Mouse (Mus musculus): Measurements from ENCODE around the gene Mpv17l. TPM values are rescaled to one million over a fixed set of nuclear protein-coding genes. Genes with fewer than 3 reads are reported as not detected.
"Not testable (repeated sequence)": the region's sequence is repeated elsewhere in the genome, so short reads cannot be mapped to it uniquely, and the experiment has no call there.

The Mpv17l gene
- total RNA-seq (2015) (0.32 and 1.7 TPM in 2 replicates), total RNA-seq (2017) (0.33 and 2.0 TPM in 2 replicates)

DNA sequence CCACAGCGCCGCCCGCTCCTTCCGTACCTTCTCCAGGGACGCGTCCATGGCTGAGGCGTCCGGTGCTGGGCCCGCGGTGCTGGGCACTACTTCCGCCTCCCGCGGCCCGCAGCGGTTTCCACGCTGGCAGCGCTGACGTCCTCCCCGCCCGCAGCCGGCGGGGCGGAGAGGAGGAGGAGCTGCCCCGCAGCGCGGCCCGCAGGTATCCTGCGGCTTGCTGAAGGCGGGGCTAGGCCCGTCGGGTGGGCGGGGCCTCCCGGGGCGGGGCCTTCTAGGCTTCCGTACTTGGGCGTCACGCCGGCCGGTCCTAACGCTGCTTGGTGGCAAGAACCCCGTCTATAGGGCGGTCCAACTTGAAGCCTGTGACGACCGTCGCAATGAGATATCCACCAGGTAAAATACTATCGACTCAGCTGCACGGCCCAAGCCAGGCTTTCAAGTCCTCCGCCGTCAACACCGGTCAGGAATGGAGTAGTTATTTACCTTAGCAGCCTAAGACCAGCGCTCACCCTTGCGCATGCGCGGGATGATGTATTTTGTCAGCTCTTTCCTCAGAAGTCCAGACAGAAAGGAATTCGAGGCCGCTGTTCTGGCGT lies at the start of gene Mpv17l, which contains the start of gene Pdxdc1:
Gene Mpv17l, plus strand, starts transcription at position 274 of the 596 bp plus-strand sequence.
Gene Pdxdc1, minus strand, starts transcription at position 244 of the 596 bp plus-strand sequence.
- peak; percentile 75 for ATAC-seq (replicated peaks; ENCODE audit: poor library complexity)

DNA sequence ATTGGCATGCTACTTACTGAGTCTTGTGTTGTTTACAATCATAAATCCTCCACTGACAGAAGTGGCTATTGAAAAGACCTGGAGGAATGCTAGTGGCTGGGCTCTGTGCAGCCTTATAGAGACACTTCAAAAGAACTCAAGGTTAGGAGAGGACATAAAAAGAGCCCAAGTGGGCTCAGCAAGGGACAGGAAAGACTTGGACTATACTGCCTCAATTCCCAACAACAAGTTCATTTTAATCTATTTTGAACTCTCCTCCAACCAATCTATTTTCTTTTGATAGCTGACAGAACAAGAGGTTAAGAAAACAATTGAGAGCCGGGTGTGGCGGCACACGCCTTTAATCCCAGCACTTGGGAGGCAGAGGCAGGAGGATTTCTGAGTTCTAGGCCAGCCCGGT lies 49.1 kb upstream of the Mpv17l start:
- no peak for ATAC-seq (replicated peaks; ENCODE audit: poor library complexity)

DNA sequence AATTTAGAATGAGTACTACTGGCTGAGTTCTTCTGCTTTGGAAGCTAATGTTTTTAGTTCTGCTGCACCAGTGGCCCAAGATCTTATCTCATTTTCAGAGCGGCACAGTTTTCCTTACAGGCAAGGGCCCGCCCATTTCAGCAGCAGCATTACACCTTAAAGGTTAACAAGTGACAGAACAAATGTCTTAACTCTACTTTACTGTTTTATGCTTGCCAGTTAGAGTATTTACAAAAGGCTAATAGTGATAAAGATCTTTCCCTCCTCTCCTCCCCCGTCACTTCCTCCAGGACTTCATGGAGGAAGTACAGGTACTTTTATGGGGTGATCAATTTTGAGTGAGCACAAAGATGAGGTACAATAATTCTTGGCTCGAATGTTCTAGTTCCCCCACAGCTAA lies 36.9 kb upstream of the Mpv17l start:
- ATAC-seq (replicated peaks; ENCODE audit: poor library complexity), result 0 out of 2 replicates have a peak, but pooled peaks have one; percentile 20

DNA sequence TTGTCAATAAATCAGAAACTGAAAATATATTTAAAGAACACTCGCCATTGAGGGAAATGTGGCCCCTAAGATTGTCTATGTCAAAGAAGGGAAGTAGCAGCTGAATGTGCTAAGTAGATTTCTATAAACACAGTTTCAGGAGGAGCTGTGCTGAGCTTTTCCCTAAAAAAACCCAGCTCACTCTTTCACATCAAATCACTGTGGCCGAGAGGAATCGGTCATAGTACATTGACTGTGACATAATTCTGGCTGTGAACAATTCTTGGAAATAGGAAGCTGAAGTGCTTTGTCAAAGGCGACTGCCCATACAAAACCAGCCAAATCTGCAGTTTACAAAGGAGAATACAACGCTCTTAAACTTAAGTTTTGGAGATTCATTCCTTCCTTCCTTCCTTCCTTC lies 36.3 kb upstream of the Mpv17l start:
- ATAC-seq (replicated peaks; ENCODE audit: poor library complexity), result no peak

DNA sequence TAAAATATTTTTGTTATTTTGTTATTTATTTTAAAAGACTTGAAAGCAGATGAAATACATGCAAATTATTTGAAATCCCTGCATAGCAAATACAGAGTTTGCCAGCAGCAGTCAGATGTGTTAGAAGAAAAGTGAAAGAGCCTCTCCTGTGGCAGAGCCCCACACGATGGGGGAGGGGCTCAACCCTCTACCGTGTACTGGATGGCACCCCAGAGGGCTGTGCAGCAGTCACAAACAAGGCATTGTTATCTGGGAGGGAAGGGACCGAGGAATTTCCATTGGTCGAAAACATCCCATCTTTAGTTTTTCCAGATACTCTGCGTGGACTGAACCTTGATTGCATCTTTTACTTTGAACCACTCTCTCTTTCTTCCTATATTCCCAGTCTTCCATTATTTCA lies 35.6 kb upstream of the Mpv17l start:
- ATAC-seq (replicated peaks; ENCODE audit: poor library complexity), result not testable (repeated sequence)

DNA sequence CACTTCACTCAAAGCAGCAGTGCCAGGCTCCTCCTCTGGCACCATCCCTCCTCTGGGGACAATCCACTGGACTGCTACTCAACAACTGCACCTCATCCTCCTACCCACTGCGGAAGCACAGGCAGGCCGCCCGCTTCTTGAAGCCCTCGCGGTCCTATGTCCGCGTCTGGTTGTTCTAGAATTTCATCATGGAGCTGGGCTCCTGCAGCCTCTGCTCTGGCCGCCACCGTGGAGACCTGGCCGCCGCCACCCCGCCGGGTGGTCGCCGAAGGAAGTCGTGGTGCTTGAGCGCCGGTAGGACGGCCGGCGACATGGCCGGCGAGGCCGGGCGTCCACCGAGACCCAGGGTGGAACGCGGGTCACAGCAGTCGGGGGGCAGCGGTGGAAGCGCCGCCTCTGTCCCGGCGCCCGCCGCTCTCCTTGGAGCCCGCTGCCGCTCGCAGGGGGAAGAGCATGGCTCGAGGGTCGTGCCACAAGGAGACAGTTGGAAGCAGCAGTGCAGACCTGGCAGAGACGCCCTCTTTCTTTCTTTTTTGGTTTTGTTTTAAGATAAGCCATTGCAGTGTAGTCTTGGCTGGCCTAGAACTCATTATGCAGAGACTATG lies 34.9 kb upstream of the Mpv17l start:
- 0 out of 2 replicates have a peak, but pooled peaks have one; percentile 6 for ATAC-seq (replicated peaks; ENCODE audit: poor library complexity)

DNA sequence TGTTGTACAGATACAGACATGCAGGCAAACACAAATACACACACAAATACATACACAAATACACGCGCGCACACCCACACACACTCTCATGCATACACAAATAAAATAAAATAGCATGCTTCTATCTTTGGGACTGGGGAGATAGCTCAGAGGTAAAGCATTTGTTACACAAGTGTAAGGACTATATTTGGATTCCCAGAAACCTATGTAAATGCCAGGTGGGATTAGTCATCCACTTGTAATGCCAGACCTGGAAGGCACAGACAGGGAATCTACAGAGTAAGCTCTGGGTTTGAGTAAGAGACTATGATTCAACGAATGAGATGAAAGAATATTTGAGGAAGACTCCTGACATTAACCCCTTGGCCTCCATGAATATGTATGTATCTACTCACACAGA lies 27.5 kb upstream of the Mpv17l start:
- ATAC-seq (replicated peaks; ENCODE audit: poor library complexity), result no peak

DNA sequence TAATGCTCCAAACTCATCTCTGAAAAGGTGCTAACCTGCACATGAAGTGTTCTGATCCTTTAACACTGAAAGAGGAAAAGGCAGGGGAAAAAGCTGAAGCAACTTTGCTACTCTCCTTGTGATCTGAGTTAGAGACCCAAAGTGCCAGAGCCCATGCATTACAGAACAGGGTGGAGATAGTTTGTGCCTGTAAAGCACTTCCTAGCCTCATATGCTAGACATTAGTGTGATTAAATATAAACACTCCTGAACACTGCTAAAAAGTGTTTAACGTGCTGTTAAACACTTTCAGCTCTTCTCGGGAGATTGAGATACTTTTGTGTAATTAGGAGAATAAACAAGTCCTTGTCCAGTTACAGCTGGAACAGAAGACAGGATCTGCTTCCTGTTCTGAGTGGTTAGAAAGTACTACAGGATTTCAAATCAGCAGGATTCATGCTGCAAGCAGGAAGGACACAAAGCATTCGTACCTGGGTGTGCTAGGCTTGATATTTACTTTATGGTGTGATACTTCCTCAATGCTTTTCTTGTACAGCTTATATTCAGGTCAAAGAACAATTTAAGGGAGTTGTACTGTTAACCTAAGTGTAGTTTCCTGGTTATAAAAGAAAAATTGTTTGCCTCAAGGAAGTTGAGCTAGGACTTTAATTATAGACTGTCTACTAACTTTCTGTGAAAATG lies 19.7 kb upstream of the Mpv17l start:
- no peak for ATAC-seq (replicated peaks; ENCODE audit: poor library complexity)

DNA sequence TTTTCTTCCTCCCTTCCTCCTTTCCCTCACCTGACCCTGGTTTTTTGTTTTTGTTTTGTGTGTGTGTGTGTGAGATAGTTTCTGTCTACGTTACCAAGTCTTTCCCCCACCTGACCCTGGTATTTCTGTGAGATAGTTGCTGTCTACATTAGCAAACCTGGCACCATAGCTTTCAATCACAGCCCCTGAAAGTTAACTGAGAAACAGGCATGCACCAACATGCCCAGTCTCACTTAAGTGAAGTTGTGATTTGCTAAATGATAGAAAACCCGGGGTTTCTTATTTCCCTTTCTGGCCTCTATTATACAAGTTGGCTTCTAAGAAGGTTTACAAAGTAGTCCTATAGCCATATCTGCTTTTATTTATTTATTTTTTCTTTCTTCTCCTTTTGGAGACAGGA lies 12.5 kb upstream of the Mpv17l start:
- no peak for ATAC-seq (replicated peaks; ENCODE audit: poor library complexity)

DNA sequence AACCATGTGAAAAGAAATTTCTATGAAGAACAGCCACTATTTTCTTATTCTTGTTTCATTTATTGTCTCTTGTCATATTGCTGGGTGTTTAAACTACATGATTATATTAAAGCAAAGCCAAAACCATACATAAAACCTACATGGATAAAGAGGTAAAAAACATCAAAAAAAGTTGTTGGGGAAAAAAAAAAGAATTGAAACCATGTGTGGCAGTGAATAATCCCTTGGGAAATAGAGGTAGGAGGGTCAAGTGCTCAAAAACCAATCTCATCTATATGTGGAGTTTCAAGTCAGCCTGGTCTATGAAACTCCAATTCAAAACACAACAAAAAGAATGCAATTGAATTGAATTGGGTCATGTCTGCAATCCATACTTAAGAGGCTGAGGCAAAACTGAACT lies 10.1 kb upstream of the Mpv17l start:
- ATAC-seq (replicated peaks; ENCODE audit: poor library complexity), result no peak

DNA sequence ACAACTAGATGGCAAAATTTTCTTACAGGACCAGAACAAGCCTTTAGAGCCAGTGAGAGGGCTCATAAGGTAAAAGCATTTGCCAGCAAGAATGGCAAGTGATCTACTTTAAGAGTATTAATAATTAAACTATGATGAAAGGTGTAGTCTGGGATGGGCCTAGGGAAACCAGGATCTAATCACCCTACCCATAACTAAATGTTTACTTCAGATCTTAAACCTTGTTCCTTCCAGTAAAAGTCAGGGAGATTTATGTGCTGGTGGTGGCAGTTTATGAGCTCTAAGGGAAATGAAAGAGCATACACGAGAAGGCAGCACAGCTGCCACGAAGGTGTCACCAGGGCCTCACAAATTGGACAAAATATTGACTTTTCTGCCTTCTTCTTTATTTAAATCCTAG lies 8.9 kb upstream of the Mpv17l start:
- no peak for ATAC-seq (replicated peaks; ENCODE audit: poor library complexity)

DNA sequence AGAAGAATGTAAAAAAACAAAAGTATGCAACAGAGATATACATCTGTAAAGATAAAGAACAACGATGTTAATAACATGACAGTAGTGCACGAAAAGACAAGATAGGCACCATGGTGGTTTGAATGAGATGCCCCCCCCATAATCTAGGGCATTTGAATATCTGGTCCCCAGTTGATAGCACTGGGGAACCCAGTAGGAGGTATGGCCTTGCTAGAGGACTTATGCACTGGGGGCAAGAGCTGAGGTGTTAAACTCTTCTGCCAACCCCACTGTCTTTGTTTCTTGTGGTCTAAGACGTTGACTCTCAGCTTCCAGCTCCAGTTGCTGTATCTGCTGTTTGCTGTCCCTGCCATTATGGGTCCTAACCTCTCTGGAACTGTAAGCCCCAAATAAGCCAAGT lies 7.2 kb upstream of the Mpv17l start:
- peak; percentile 34 for ATAC-seq (replicated peaks; ENCODE audit: poor library complexity)

DNA sequence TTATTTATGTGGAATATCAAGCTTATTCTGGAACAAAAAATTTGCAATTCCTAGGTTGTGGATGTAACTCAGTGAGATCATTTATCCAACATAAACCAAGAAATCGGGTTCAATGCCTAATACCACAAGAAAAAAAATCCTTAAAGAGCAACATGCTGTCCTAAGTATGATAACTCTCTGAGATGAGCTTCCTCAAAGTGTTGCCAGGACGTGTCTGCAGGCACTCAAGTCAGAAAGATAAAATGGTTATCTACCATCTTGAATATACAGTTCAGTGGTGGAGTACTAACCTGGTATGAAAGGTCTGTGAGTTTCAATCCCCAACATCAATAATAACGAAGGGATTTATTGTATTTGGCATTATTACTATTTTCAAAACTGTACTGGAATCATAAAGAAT lies 6.6 kb upstream of the Mpv17l start:
- peak; percentile 46; the same call in 1 of the 2 replicates for ATAC-seq (replicated peaks; ENCODE audit: poor library complexity)

DNA sequence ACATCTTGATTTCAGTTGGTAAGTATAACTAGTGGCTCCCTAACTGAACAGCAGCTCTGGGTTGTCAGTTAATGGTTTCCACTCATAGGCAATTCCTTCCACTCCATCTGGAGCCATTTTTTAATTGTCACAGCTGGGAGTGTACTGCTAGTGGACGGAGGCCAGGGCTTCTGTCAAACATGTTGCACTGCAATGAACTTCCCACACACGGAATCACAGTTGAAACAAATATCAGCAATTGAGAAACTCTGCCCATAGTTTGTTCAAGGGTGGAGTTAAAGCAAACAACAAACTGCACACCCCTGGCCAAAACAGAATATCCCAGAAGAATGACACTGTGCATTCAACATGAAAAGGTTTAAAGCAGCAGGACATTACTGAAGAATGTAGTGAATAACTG lies 4.0 kb upstream of the Mpv17l start:
- no peak for ATAC-seq (replicated peaks; ENCODE audit: poor library complexity)

DNA sequence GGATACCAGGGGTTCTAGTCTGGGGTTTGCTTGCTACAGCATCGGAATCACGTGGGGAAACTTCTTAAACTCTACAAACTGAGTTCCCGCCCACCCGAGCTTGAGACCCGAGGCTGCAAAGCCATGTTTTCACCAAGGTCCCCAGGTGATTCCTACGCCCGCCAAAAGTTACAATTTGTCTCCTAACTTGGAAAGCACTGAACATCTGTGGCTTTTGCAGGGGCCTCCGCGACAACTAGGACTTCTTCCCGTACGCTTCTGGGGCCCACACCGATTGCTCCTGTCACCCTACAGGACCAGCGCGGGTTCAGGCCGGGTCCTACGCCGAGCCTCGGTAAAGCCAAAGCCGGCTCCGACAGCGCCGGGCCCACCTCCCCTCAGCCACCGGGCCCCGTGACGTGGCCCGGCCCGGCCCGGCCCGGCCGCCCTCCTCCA lies 547 bp upstream of the Mpv17l start:
- peak; percentile 10 for ATAC-seq (replicated peaks; ENCODE audit: poor library complexity)

DNA sequence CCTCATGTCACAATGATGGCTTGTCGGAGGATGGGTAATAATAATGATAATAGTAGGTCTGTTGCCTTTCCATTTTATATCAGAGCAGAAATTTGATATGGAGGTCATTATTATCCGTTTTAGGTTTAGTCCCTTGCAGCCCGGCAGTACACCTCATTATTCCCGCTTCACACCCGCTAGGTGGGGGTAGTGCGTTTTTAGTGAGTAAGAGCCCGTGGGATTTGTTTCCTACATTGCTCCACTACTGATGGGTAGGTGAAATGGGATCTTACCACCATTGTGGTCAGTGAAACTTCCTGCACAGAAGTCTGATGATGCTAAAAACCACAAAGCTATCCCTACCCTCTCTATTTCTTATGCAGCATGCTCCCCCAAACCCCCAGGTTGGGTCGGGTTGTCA lies 527 bp downstream of the Mpv17l start:
- peak; percentile 75 for ATAC-seq (replicated peaks; ENCODE audit: poor library complexity)

DNA sequence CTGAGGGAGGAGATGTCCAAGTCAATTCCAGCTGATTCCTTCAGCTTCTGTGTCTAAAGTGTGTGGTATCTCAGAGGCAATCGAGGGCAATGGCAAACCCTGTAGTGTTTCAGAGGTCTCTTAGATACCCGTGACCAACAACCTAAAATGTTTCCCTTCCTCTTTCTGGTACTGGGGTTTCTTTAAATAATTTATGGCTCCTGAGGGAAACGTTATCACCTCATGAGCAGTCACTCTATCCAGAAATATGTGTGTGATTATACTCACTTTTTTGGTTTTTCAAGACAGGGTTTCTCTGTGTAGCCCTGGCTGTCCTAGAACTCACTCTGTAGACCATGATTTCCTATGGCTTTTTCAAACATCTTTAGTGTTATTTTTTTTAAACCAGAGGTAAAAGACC lies 4.3 kb downstream of the Mpv17l start:
- ATAC-seq (replicated peaks; ENCODE audit: poor library complexity), result no peak

DNA sequence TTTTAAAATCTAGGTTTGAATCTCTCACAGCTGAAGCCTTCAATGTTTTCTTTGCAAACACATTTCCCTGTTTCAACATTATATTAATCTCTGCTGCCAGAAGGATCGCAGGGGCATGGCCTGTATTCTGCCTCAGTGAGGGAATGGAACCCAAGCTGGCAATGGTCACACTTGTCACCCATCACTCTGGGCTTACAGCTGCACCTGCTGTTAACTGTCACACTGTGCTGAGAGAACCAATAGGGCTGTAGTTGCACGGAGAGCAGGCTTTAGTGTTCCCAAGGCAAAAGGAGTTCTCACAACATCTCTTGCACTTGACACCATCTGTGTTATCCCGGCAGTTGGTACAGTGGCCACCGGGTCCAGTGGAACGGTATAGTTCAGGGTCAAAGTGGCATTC lies 17.1 kb downstream of the Mpv17l start:
- ATAC-seq (replicated peaks; ENCODE audit: poor library complexity), result no peak

DNA sequence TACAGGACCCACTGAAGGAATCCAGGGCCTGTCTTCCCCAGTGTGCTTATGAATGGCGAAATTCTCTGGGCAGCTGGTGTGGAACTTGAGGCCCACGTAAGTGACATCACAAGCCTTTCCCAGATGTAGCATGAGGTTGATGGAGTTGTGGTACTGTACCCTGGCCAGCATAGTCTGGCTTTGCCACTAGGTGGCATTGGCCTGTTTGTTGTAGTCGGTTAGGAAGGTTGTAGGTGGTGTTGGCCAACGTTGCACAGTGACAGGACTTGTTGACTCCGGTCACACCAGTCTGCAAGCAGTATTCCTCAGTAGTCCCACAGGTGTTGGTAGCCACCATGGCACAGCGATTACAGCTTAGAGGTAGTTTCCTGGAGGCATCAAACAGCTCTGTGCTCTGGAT lies 18.1 kb downstream of the Mpv17l start:
- ATAC-seq (replicated peaks; ENCODE audit: poor library complexity), result peak; percentile 69

DNA sequence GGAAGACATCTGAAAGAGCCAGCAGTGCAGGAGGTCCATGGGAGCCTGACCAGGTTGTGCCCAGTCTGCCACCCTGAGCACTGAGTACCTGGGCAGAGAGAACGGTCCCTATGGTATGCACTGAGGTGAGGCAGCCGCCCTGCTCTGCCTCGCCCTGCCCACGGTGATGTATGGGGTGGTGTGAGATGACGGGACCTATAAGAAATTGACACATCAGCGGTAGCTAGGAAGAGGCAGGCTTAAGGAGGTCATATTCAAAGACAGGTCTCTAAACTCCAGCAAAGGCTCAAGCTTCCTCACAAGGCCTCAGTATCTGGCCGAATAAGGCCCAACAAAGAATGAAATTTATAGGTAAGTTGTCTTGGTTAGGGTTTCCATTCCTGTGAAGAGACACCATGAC lies 18.8 kb downstream of the Mpv17l start:
- no peak for ATAC-seq (replicated peaks; ENCODE audit: poor library complexity)

DNA sequence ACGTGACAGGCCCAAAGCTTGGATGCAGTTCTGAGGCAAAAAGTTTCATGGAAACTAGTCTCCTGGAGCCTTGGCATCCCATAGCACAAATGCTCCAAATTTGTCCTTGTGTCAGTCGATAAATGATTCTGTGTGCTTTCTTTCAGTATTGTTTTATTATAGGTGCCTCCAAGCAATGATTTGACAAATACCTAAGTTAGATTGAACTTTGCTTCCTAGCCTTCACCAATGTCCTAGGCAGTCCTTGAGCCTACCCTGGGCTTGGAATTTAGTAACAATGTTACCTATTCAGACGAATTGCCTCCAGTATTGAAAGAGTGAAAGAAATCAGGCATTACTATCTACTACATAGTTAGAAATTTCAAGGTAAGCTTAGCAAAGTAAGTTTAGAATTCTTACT lies 19.5 kb downstream of the Mpv17l start:
- not testable (repeated sequence) for ATAC-seq (replicated peaks; ENCODE audit: poor library complexity)

DNA sequence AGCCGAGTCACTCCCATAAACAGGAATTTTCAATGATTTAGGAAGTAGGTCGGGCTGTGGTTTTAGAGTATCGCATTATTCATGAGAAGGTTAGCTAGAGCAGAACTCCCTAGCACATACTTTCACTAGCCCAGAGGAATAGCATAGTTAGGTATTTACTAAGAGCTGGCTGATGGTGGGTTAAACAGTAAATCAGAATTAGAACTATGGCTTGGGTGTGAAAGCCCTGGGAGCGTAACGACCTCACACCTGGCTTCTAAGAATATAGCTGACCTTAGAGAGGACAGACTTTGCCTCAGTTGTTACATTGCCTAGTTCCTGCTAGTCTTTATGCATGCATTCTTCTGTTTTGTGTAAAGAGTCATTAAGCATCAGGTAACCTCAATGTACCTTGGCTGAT lies 20.0 kb downstream of the Mpv17l start:
- ATAC-seq (replicated peaks; ENCODE audit: poor library complexity), result not testable (repeated sequence)

Data from megakaryocyte progenitor cell, adult 5-6 weeks (primary cell).